Mouse (Mus musculus): ENCODE results near the gene 2210016L21Rik. TPM values are rescaled to one million over a fixed set of nuclear protein-coding genes. Genes with fewer than 3 reads are reported as not detected.
A peak's percentile ranks its signal among the peaks of the same experiment; 100 is the strongest.

Gene 2210016L21Rik
- polyA plus RNA-seq (2012; fragmentation: generic; extraction: Trizol): 20.6 TPM
- long read RNA-seq, experiment 1, transcript 2210016L21Rik-201 (6 exons, 2,607 nt): major isoform, 47 of 60 reads
- long read RNA-seq, experiment 1, partial matches to known transcripts: 3 of 60 reads
- long read RNA-seq, experiment 1, other reads (novel, unspliced or antisense): 10 of 60 reads
- long read RNA-seq, experiment 2, transcript 2210016L21Rik-201 (6 exons, 2,607 nt): major isoform, 38 of 39 reads
- long read RNA-seq, experiment 2, partial matches to known transcripts: 0 of 39 reads
- long read RNA-seq, experiment 2, other reads (novel, unspliced or antisense): 1 of 39 reads

GRCm38 (mm10) chr5:114942074-114942765 lies at the start of gene 2210016L21Rik:
Gene 2210016L21Rik, plus strand, starts transcription at chr5:114942158.
- no peak for TF ChIP-seq MYOG (IDR thresholded peaks at IDR 0.05; ENCODE audit: control insufficient read depth, extremely low read depth, insufficient read length)
- TF ChIP-seq FOSL1 (IDR thresholded peaks at IDR 0.05; ENCODE audit: insufficient read depth, low read length, poor library complexity, severe bottlenecking): no peak
- TF ChIP-seq USF1 (IDR thresholded peaks at IDR 0.05; ENCODE audit: low read depth): peak; percentile 97
- TF ChIP-seq CTCF (IDR thresholded peaks at IDR 0.05; ENCODE audit: control insufficient read depth, insufficient read depth, insufficient read length): no peak
- Histone ChIP-seq H3K79me3 (ENCODE audit: low read depth) (peaks cover 6% of the 10 kb centered on the region), H3K27me3 (ENCODE audit: control insufficient read depth, insufficient read depth, insufficient read length) (no peaks in the 10 kb centered on the region)

GRCm38 (mm10) chr5:114895542-114895941 lies 46.4 kb upstream of the 2210016L21Rik start:
- TF ChIP-seq MYOG (IDR thresholded peaks at IDR 0.05; ENCODE audit: control insufficient read depth, extremely low read depth, insufficient read length) (no peak), CTCF (IDR thresholded peaks at IDR 0.05; ENCODE audit: control insufficient read depth, insufficient read depth, insufficient read length) (no peak), CEBPB (IDR thresholded peaks at IDR 0.05; ENCODE audit: low read depth) (no peak), MAX (IDR thresholded peaks at IDR 0.05) (no peak), FOSL1 (IDR thresholded peaks at IDR 0.05; ENCODE audit: insufficient read depth, low read length, poor library complexity, severe bottlenecking) (no peak), MYOD1 (IDR thresholded peaks at IDR 0.05; ENCODE audit: control insufficient read depth, insufficient read length, low read depth) (no peak), USF1 (IDR thresholded peaks at IDR 0.05; ENCODE audit: low read depth) (no peak)
- Histone ChIP-seq H3ac (ENCODE audit: control insufficient read depth, insufficient read length, low read depth) (no peak overlapping the region), H3K27me3 (ENCODE audit: control insufficient read depth, insufficient read depth, insufficient read length) (no peaks in the 10 kb centered on the region), H3K79me2 (ENCODE audit: control insufficient read depth, insufficient read depth) (no peaks in the 10 kb centered on the region), H3K79me3 (ENCODE audit: low read depth) (no peaks in the 10 kb centered on the region), H3K36me3 (ENCODE audit: control insufficient read depth, insufficient read depth) (no peaks in the 10 kb centered on the region), H3K4me3 (ENCODE audit: insufficient read depth, poor library complexity, severe bottlenecking) (no peak overlapping the region)

More at GRCm38 (mm10) chr5:114942074-114942765, at the start of gene 2210016L21Rik:
- Histone ChIP-seq H3K79me2 (ENCODE audit: control insufficient read depth, insufficient read depth) (peaks cover 14% of the 10 kb centered on the region), H3ac (ENCODE audit: control insufficient read depth, insufficient read length, low read depth) (peak within 1 kb of the TSS; percentile 57), H3K36me3 (ENCODE audit: control insufficient read depth, insufficient read depth) (no peaks in the 10 kb centered on the region), H3K4me3 (ENCODE audit: insufficient read depth, poor library complexity, severe bottlenecking) (peak within 1 kb of the TSS; percentile 68)

GRCm38 (mm10) chr5:114896688-114897373 lies 45.1 kb upstream of the 2210016L21Rik start, which contains the start of gene Oasl2:
Gene Oasl2, plus strand, starts transcription at chr5:114896936.
- no peak within 1 kb of the TSS for H3K4me3 ChIP-seq (ENCODE audit: insufficient read depth, poor library complexity, severe bottlenecking)
- H3ac ChIP-seq (ENCODE audit: control insufficient read depth, insufficient read length, low read depth): peak within 1 kb of the TSS; percentile 40
- no peaks in the 10 kb centered on the region for H3K27me3 ChIP-seq (ENCODE audit: control insufficient read depth, insufficient read depth, insufficient read length)
- no peaks in the 10 kb centered on the region for H3K79me3 ChIP-seq (ENCODE audit: low read depth)
- no peaks in the 10 kb centered on the region for H3K79me2 ChIP-seq (ENCODE audit: control insufficient read depth, insufficient read depth)
- no peaks in the 10 kb centered on the region for H3K36me3 ChIP-seq (ENCODE audit: control insufficient read depth, insufficient read depth)
- TF ChIP-seq MAX (IDR thresholded peaks at IDR 0.05) (no peak), USF1 (IDR thresholded peaks at IDR 0.05; ENCODE audit: low read depth) (no peak), FOSL1 (IDR thresholded peaks at IDR 0.05; ENCODE audit: insufficient read depth, low read length, poor library complexity, severe bottlenecking) (no peak), MYOD1 (IDR thresholded peaks at IDR 0.05; ENCODE audit: control insufficient read depth, insufficient read length, low read depth) (no peak), CTCF (IDR thresholded peaks at IDR 0.05; ENCODE audit: control insufficient read depth, insufficient read depth, insufficient read length) (no peak), CEBPB (IDR thresholded peaks at IDR 0.05; ENCODE audit: low read depth) (no peak), MYOG (IDR thresholded peaks at IDR 0.05; ENCODE audit: control insufficient read depth, extremely low read depth, insufficient read length) (no peak)

- TF ChIP-seq CTCF (IDR thresholded peaks at IDR 0.05; ENCODE audit: control insufficient read depth, insufficient read depth, insufficient read length) (no peak), MYOG (IDR thresholded peaks at IDR 0.05; ENCODE audit: control insufficient read depth, extremely low read depth, insufficient read length) (no peak), FOSL1 (IDR thresholded peaks at IDR 0.05; ENCODE audit: insufficient read depth, low read length, poor library complexity, severe bottlenecking) (no peak), MYOD1 (IDR thresholded peaks at IDR 0.05; ENCODE audit: control insufficient read depth, insufficient read length, low read depth) (no peak), MAX (IDR thresholded peaks at IDR 0.05) (no peak), USF1 (IDR thresholded peaks at IDR 0.05; ENCODE audit: low read depth) (no peak), CEBPB (IDR thresholded peaks at IDR 0.05; ENCODE audit: low read depth) (no peak)
- Histone ChIP-seq H3K4me3 (ENCODE audit: insufficient read depth, poor library complexity, severe bottlenecking) (no peak overlapping the region), H3ac (ENCODE audit: control insufficient read depth, insufficient read length, low read depth) (peak overlapping the region; percentile 40)
These were observed 44.6 kb upstream of the 2210016L21Rik start for GRCm38 (mm10) chr5:114897374-114897793.

GRCm38 (mm10) chr5:114898857-114899256 lies 43.1 kb upstream of the 2210016L21Rik start:
- Histone ChIP-seq H3K4me3 (ENCODE audit: insufficient read depth, poor library complexity, severe bottlenecking) (no peak overlapping the region), H3K36me3 (ENCODE audit: control insufficient read depth, insufficient read depth) (no peaks in the 10 kb centered on the region), H3ac (ENCODE audit: control insufficient read depth, insufficient read length, low read depth) (no peak overlapping the region), H3K79me2 (ENCODE audit: control insufficient read depth, insufficient read depth) (no peaks in the 10 kb centered on the region), H3K27me3 (ENCODE audit: control insufficient read depth, insufficient read depth, insufficient read length) (no peaks in the 10 kb centered on the region), H3K79me3 (ENCODE audit: low read depth) (no peaks in the 10 kb centered on the region)
- TF ChIP-seq FOSL1 (IDR thresholded peaks at IDR 0.05; ENCODE audit: insufficient read depth, low read length, poor library complexity, severe bottlenecking) (no peak), CEBPB (IDR thresholded peaks at IDR 0.05; ENCODE audit: low read depth) (no peak), USF1 (IDR thresholded peaks at IDR 0.05; ENCODE audit: low read depth) (no peak), MYOD1 (IDR thresholded peaks at IDR 0.05; ENCODE audit: control insufficient read depth, insufficient read length, low read depth) (no peak), MYOG (IDR thresholded peaks at IDR 0.05; ENCODE audit: control insufficient read depth, extremely low read depth, insufficient read length) (no peak), CTCF (IDR thresholded peaks at IDR 0.05; ENCODE audit: control insufficient read depth, insufficient read depth, insufficient read length) (no peak), MAX (IDR thresholded peaks at IDR 0.05) (no peak)

More at GRCm38 (mm10) chr5:114897374-114897793, 44.6 kb upstream of the 2210016L21Rik start:
- no peaks in the 10 kb centered on the region for H3K36me3 ChIP-seq (ENCODE audit: control insufficient read depth, insufficient read depth)
- no peaks in the 10 kb centered on the region for H3K79me3 ChIP-seq (ENCODE audit: low read depth)
- no peaks in the 10 kb centered on the region for H3K27me3 ChIP-seq (ENCODE audit: control insufficient read depth, insufficient read depth, insufficient read length)
- no peaks in the 10 kb centered on the region for H3K79me2 ChIP-seq (ENCODE audit: control insufficient read depth, insufficient read depth)

All from C2C12 (cell line).